Mouse (Mus musculus): Measurements from ENCODE around the gene Ccdc85b.

The Ccdc85b gene

GRCm38 (mm10) chr19:5480016-5480415 is 22.3 kb upstream of the Ccdc85b start:
- no peak for DNase-seq

- no peak for DNase-seq
These were observed 20.1 kb upstream of the Ccdc85b start for GRCm38 (mm10) chr19:5477668-5478300.

GRCm38 (mm10) chr19:5477004-5477667 is 19.4 kb upstream of the Ccdc85b start:
- no peak for DNase-seq

- no peak for DNase-seq
These were observed 17.5 kb upstream of the Ccdc85b start for GRCm38 (mm10) chr19:5475069-5475714.

- DNase-seq: peak; percentile 42
These were observed 16.8 kb upstream of the Ccdc85b start for GRCm38 (mm10) chr19:5474281-5475068.

- DNase-seq: peak; percentile 85
These were observed 16.0 kb upstream of the Ccdc85b start, which contains the start of gene Efemp2 for GRCm38 (mm10) chr19:5473720-5474119. Efemp2 (plus strand) TSS chr19:5473954.

GRCm38 (mm10) chr19:5472857-5473256 is 15.2 kb upstream of the Ccdc85b start:
- no peak for DNase-seq

GRCm38 (mm10) chr19:5471846-5472245 is 14.2 kb upstream of the Ccdc85b start:
- DNase-seq: no peak

- DNase-seq: no peak
These were observed 10.7 kb upstream of the Ccdc85b start, which contains the start of gene Ctsw for GRCm38 (mm10) chr19:5468374-5468773. Ctsw (minus strand) TSS chr19:5468507.

- no peak for DNase-seq
These were observed 9.3 kb upstream of the Ccdc85b start for GRCm38 (mm10) chr19:5466916-5467500.

GRCm38 (mm10) chr19:5465037-5465436 is 7.3 kb upstream of the Ccdc85b start:
- DNase-seq: no peak

GRCm38 (mm10) chr19:5463791-5464562 is 6.3 kb upstream of the Ccdc85b start:
- DNase-seq: peak; percentile 60

GRCm38 (mm10) chr19:5463212-5463611 is 5.5 kb upstream of the Ccdc85b start:
- DNase-seq: no peak

GRCm38 (mm10) chr19:5461411-5461810 is 3.7 kb upstream of the Ccdc85b start:
- no peak for DNase-seq

- peak; percentile 87 for DNase-seq
These were observed 2.8 kb upstream of the Ccdc85b start, which contains the start of gene Fibp for GRCm38 (mm10) chr19:5460465-5460911. Fibp (plus strand) TSS chr19:5460615.

- DNase-seq: no peak
These were observed 2.2 kb upstream of the Ccdc85b start for GRCm38 (mm10) chr19:5459896-5460295.

- no peak for DNase-seq
These were observed 1.3 kb upstream of the Ccdc85b start for GRCm38 (mm10) chr19:5459019-5459418.

- peak; percentile 95 for DNase-seq
These were observed 560 bp downstream of the Ccdc85b start for GRCm38 (mm10) chr19:5456922-5457745.

GRCm38 (mm10) chr19:5456241-5456921 is 1.3 kb downstream of the Ccdc85b start:
- peak; percentile 21 for DNase-seq

- no peak for DNase-seq
These were observed 2.1 kb downstream of the Ccdc85b start for GRCm38 (mm10) chr19:5455568-5455967.
